Mouse (Mus musculus) limb, embryonic 15.5 days (tissue): ENCODE measurements around the gene BC080695. TPM values are rescaled to one million over a fixed set of nuclear protein-coding genes. Genes with fewer than 3 reads are reported as not detected.
"Not testable (repeated sequence)": the region's sequence is repeated elsewhere in the genome, so short reads cannot be mapped to it uniquely, and the experiment has no call there.

Experiments
- ATAC-seq: fragments of 200-750 bp; cut with Nextera tagmentation; 2 replicates; pipeline ENCODE4 v1.8.0; 2017; ENCODE audit warnings: low read depth, moderate TSS enrichment; ENCODE audit not compliant: insufficient number of reproducible peaks, low FRiP score, low TSS enrichment
- H3K27ac ChIP-seq: fragments of 300-500 bp; sonication (generic); 2 replicates; pipeline ENCODE4 v1.5.1; 2015; ENCODE audit warnings: moderate library complexity, mild to moderate bottlenecking, inconsistent platforms
- H3K27me3 ChIP-seq: fragments of 300-500 bp; sonication (generic); 2 replicates; pipeline ENCODE4 v1.6.1; 2015; ENCODE audit warnings: inconsistent platforms
- H3K36me3 ChIP-seq: fragments of 300-500 bp; sonication (generic); 2 replicates; pipeline ENCODE4 v1.6.1; 2015; ENCODE audit warnings: inconsistent platforms
- H3K4me1 ChIP-seq: fragments of 300-500 bp; sonication (generic); 2 replicates; pipeline ENCODE4 v1.6.1; 2015; ENCODE audit warnings: inconsistent platforms
- H3K4me2 ChIP-seq: fragments of 300-500 bp; sonication (generic); 2 replicates; pipeline ENCODE4 v1.6.1; 2015; ENCODE audit warnings: mild to moderate bottlenecking, inconsistent platforms
- H3K4me3 ChIP-seq: fragments of 300-500 bp; sonication (generic); 2 replicates; pipeline ENCODE4 v1.5.1; 2015; ENCODE audit warnings: mild to moderate bottlenecking, inconsistent platforms
- H3K9ac ChIP-seq: fragments of 300-500 bp; sonication (generic); 2 replicates; pipeline ENCODE4 v1.6.1; 2015; ENCODE audit warnings: inconsistent platforms
- H3K9me3 ChIP-seq: fragments of 300-500 bp; sonication (generic); 2 replicates; pipeline ENCODE4 v1.6.1; 2016; ENCODE audit warnings: inconsistent platforms
- WGBS: fragments of 180-500 bp; shearing (Covaris S2); methylation state at CpG from one replicate; pipeline ENCODE4 v1.1.7; 2015; 5-methylcytosine and 5-hydroxymethylcytosine counted together
- polyA plus RNA-seq: library from polyadenylated mRNA; unstranded; fragments of >200 nt; fragmentation: Nextera tagmentation; extraction: Ambion mirVana; gene quantifications from 2 replicates; pipeline ENCODE4 v1.2.1, GENCODE M21; 2015

BC080695 gene
- not detected in 2 replicates for polyA plus RNA-seq

DNA sequence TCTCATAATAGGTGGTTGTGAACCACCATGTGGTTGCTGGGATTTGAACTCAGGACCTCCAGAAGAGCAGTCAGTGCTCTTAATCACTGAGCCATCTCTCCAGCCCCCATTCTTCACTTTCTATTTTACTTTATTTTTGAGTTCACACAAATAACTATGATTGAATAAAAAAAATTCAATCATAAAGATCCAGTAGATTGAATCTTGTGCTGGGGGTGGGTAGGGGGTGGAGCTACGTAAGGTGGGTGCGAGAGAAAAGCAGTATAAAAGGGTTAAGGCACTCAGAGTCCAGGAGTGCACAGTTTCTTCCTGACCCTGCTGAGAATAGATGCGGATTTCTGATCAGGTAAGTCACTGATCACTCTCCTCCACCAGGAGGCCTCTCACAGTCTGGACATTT lies at the start of gene BC080695, which contains the start of gene Gm13057:
BC080695 (plus strand) TSS at position 301 of the 400 bp plus-strand sequence.
Gm13057 (plus strand) TSS at position 310 of the 400 bp plus-strand sequence.
- H3K9me3 ChIP-seq, H3K4me3 ChIP-seq, H3K36me3 ChIP-seq, H3K4me1 ChIP-seq, H3K4me2 ChIP-seq, H3K27ac ChIP-seq, H3K27me3 ChIP-seq, ATAC-seq, H3K9ac ChIP-seq: not testable (repeated sequence)
- WGBS, result no CpG with 5 or more reads among the region's 3 CpGs

- WGBS, result 85% methylated on average over 3 of the region's 3 CpGs
- Histone ChIP-seq H3K4me3 (no peak within 1 kb of the TSS), H3K27ac (no peak within 1 kb of the TSS), H3K36me3 (no peaks in the 10 kb centered on the region), H3K4me2 (no peak within 1 kb of the TSS), H3K9ac (no peak within 1 kb of the TSS), H3K4me1 (no peaks in the 10 kb centered on the region), H3K27me3 (no peaks in the 10 kb centered on the region), H3K9me3 (no peaks in the 10 kb centered on the region)
- ATAC-seq, result no peak
These were observed 40.5 kb upstream of the BC080695 start, which contains the start of gene Gm13043 for GRCm38 (mm10) chr4:143511043-143511442. Gene Gm13043, plus strand, starts transcription at chr4:143511343.

- not testable (repeated sequence) for H3K36me3 ChIP-seq, H3K27me3 ChIP-seq, H3K4me1 ChIP-seq, H3K9ac ChIP-seq, H3K4me2 ChIP-seq, H3K9me3 ChIP-seq, ATAC-seq, H3K4me3 ChIP-seq, H3K27ac ChIP-seq
- no CpG with 5 or more reads among the region's 3 CpGs for WGBS
These were observed 15.8 kb upstream of the BC080695 start, which contains the start of gene Gm13040 for GRCm38 (mm10) chr4:143535654-143536053. Gene Gm13040, plus strand, starts transcription at chr4:143535954.

DNA sequence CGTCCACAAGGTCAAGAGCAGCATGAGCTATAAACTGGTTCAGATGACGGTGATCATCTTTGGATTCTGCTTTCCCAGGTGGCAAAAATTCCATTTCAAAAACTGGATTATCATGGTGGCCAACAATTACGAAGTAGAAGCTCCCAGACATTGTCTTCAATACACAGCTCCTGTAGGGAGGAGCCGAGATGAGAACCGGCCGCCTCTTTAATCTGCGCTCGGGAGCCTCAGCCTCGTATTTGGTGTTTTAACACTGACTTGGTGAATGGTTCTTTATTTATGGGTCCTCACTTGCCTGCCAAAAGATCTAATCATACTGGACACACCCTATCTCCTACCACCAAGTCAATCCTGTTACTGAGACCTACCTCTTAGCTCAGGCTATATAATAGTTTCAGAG lies 60.4 kb downstream of the BC080695 start:
- not testable (repeated sequence) for H3K4me2 ChIP-seq, H3K9ac ChIP-seq, H3K27ac ChIP-seq, H3K27me3 ChIP-seq, H3K36me3 ChIP-seq, ATAC-seq, H3K4me3 ChIP-seq, H3K9me3 ChIP-seq, H3K4me1 ChIP-seq
- WGBS, result 79% methylated on average over 9 of the region's 9 CpGs

- H3K36me3 ChIP-seq, H3K27ac ChIP-seq, H3K4me3 ChIP-seq, ATAC-seq, H3K9ac ChIP-seq, H3K9me3 ChIP-seq, H3K4me1 ChIP-seq, H3K4me2 ChIP-seq, H3K27me3 ChIP-seq: not testable (repeated sequence)
These were observed 63.2 kb downstream of the BC080695 start, which contains the start of gene Gm13083 for GRCm38 (mm10) chr4:143614703-143615102. Gene Gm13083, plus strand, starts transcription at chr4:143615003.

- H3K4me3 ChIP-seq, H3K9me3 ChIP-seq: not testable (repeated sequence)
These were observed 66.6 kb downstream of the BC080695 start for GRCm38 (mm10) chr4:143618101-143618500.

More at GRCm38 (mm10) chr4:143618101-143618500, 66.6 kb downstream of the BC080695 start:
- H3K27ac ChIP-seq, H3K36me3 ChIP-seq, ATAC-seq, H3K9ac ChIP-seq, H3K4me1 ChIP-seq, H3K27me3 ChIP-seq, H3K4me2 ChIP-seq: not testable (repeated sequence)
- WGBS, result 86% methylated on average over 4 of the region's 4 CpGs

Other genes with a start within 250 kb of the BC080695 start
- gene Lrrc38, start 201.9 kb upstream of the BC080695 start, polyA plus RNA-seq, result 0.99 and 1.9 TPM in 2 replicates
- not detected in 2 replicates for gene Pramel1, start 157.3 kb upstream of the BC080695 start, polyA plus RNA-seq
- gene Pramef8, start 139.3 kb upstream of the BC080695 start, polyA plus RNA-seq, result 19.8 and 20.0 TPM in 2 replicates
- not detected in 2 replicates for gene Oog4, start 101.4 kb upstream of the BC080695 start, polyA plus RNA-seq
- gene Gm13043, start 40.4 kb upstream of the BC080695 start, polyA plus RNA-seq, result not detected in 2 replicates
- gene Gm13040, start 15.7 kb upstream of the BC080695 start, polyA plus RNA-seq, result not detected in 2 replicates
- gene Gm13057, start within 50 bp of the BC080695 start, polyA plus RNA-seq, result not detected in 2 replicates
- gene Gm13083, start 63.3 kb downstream of the BC080695 start, polyA plus RNA-seq, result not detected in 2 replicates
- not detected in 2 replicates for gene Gm13088, start 105.5 kb downstream of the BC080695 start, polyA plus RNA-seq
- gene Gm13089, start 151.0 kb downstream of the BC080695 start, polyA plus RNA-seq, result not detected in 2 replicates
- not detected in 2 replicates for gene Gm13078, start 167.8 kb downstream of the BC080695 start, polyA plus RNA-seq
- gene Gm13023, start 237.7 kb downstream of the BC080695 start, polyA plus RNA-seq, result not detected in 2 replicates